Mouse (Mus musculus) right cerebral cortex, postnatal 4 days (tissue): ENCODE results near the gene Gramd1c.

ENCODE experiments used
- DNase-seq: peaks from one replicate; pipeline ENCODE4 v3.0.0-alpha.2; 2022

Gramd1c gene

GRCm38 (mm10) chr16:43945869-43946268 is 117.3 kb downstream of the Gramd1c start:
- DNase-seq: no peak

GRCm38 (mm10) chr16:43945351-43945750 is 117.8 kb downstream of the Gramd1c start:
- DNase-seq: no peak

GRCm38 (mm10) chr16:43940846-43941245 is 122.3 kb downstream of the Gramd1c start:
- DNase-seq: no peak

GRCm38 (mm10) chr16:43935892-43936291 is 127.3 kb downstream of the Gramd1c start:
- DNase-seq: no peak

GRCm38 (mm10) chr16:43935367-43935766 is 127.8 kb downstream of the Gramd1c start:
- DNase-seq: no peak

- DNase-seq: no peak
These were observed 128.3 kb downstream of the Gramd1c start for GRCm38 (mm10) chr16:43934856-43935255.

GRCm38 (mm10) chr16:43933041-43933440 is 130.1 kb downstream of the Gramd1c start:
- DNase-seq: no peak

GRCm38 (mm10) chr16:43932319-43932718 is 130.8 kb downstream of the Gramd1c start:
- no peak for DNase-seq

- DNase-seq: no peak
These were observed 131.6 kb downstream of the Gramd1c start for GRCm38 (mm10) chr16:43931502-43931901.

- no peak for DNase-seq
These were observed 132.6 kb downstream of the Gramd1c start for GRCm38 (mm10) chr16:43930577-43930976.
